Mouse (Mus musculus) E14TG2a.4 (cell line): ENCODE results near the gene Cfl1.

Experiments
- CTCF ChIP-seq: conservative IDR thresholded peaks from 2 replicates; pipeline ENCODE4 v1.5.1; 2014; ENCODE audit warnings: low read length
- NANOG ChIP-seq: IDR thresholded peaks from 2 replicates; pipeline ENCODE4 v1.6.1; 2014; ENCODE audit warnings: borderline replicate concordance, low read length, mixed read lengths
- POU5F1 ChIP-seq: IDR thresholded peaks from 2 replicates; pipeline ENCODE4 v1.6.1; 2014; ENCODE audit warnings: low read length, borderline replicate concordance

DNA sequence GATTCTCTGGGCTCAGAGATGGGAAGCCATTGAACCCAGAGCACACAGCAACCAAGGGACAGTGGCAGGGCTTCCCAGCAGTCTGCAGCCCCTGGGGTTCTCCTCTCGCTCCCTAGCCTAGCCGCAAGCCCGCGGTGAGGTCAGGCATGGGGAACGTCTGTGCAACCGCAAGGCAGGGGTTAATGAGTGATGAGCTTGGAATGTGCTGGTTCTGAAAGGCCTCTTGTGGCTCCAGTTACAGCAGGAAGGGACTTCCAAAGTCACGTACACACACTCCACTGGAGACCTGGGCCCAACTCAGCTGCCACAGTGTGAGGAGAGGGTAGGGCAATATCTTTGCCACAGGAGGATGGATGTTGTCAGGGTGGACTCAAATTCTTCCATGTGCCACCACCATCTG, 45.3 kb upstream of the Cfl1 start:
- TF ChIP-seq CTCF (no peak), NANOG (no peak), POU5F1 (no peak)
